ENCODE assay signal across 25 mouse cellular contexts in the genomic region with DNA sequence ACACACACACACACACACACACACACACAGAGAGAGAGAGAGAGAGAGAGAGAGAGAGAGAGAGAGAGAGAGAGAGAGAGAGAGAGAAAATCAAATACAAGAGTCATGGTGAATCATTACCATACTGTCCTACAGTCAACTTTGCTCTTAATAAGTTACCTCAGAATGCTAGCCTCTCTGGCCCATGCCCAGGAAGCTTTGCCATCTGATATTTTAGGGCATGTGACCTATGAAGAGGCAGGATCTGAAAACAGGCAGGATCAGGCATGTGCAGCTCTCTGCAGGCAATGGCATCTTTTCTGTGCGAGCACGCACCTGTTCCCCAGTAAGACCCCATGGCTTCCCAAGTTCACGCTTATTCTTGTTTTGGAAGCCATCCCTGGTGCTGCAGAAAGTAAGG. TPM values are rescaled to one million over a fixed set of nuclear protein-coding genes. Genes with fewer than 3 reads are reported as not detected.
DNase-seq lines count a peak whose midpoint lies in the region; ATAC-seq lines count a peak whose summit lies in the region.
"Had no signal": no experiment of that assay in that cellular context is flagged by ENCODE, and none has a peak within 500 bp of the region (broad histone marks: within the 10 kb centered on the region; RNA-seq: fewer than 3 reads in every experiment).

No protein-coding gene starts in this region.

- H3K4me2 ChIP-seq in liver, embryonic 15.5 days: no peak overlapping the region
- H3K4me2 ChIP-seq in liver, embryonic 12.5 days: no peak overlapping the region
- H3K4me2 ChIP-seq: forebrain, embryonic 15.5 days; heart, embryonic 11.5 days; hindbrain, embryonic 14.5 days; neural tube, embryonic 13.5 days; stomach, embryonic 15.5 days had no signal

- H3K4me1 ChIP-seq in liver, embryonic 15.5 days (replicated peaks): peaks cover 7% of the 10 kb centered on the region
- H3K4me1 ChIP-seq in liver, embryonic 12.5 days: peaks cover 5% of the 10 kb centered on the region; the same call in 1 of the 2 replicates
- peaks cover 17% of the 10 kb centered on the region for H3K4me1 ChIP-seq in brown adipose tissue, adult 24 weeks (ENCODE audit: control insufficient read depth, insufficient read depth, insufficient read length, low read length)
- H3K4me1 ChIP-seq: neural tube, embryonic 13.5 days had no signal

- no peak overlapping the region for H3K27ac ChIP-seq in liver, embryonic 15.5 days (replicated peaks)
- H3K27ac ChIP-seq in liver, embryonic 12.5 days: no peak overlapping the region
- peak overlapping the region; percentile 70 for H3K27ac ChIP-seq in brown adipose tissue, adult 24 weeks (replicated peaks; ENCODE audit: low read depth, low read length)
- H3K27ac ChIP-seq: forebrain, embryonic 15.5 days; hindbrain, embryonic 14.5 days; liver, embryonic 14.5 days; midbrain, embryonic 10.5 days; neural tube, embryonic 13.5 days; stomach, embryonic 15.5 days had no signal

- DNase-seq in kidney, adult 8-10 months: peak; percentile 93
- peak; percentile 85 to 92 for DNase-seq in kidney, postnatal 36 days
- no peak for DNase-seq in embryo, embryonic 11 days
- DNase-seq in heart, postnatal 36 days: no peak
- DNase-seq: cerebellum, adult 11 months; cerebellum, postnatal 25 days; heart, postnatal 14 days; left cerebral cortex, postnatal 4 days; right cerebral cortex, postnatal 14 days had no signal

- no peaks in the 10 kb centered on the region for H3K36me3 ChIP-seq in liver, embryonic 15.5 days (replicated peaks)
- no peaks in the 10 kb centered on the region for H3K36me3 ChIP-seq in liver, embryonic 12.5 days
- H3K36me3 ChIP-seq: forebrain, embryonic 15.5 days; midbrain, embryonic 10.5 days; neural tube, embryonic 13.5 days; stomach, embryonic 15.5 days had no signal

- H3K27me3 ChIP-seq in liver, embryonic 15.5 days: peaks cover 26% of the 10 kb centered on the region
- H3K27me3 ChIP-seq in liver, embryonic 12.5 days (replicated peaks): peaks cover 34% of the 10 kb centered on the region

- H3K4me3 ChIP-seq in liver, embryonic 15.5 days (replicated peaks): no peak overlapping the region
- H3K4me3 ChIP-seq in liver, embryonic 12.5 days: no peak overlapping the region
- no peak overlapping the region for H3K4me3 ChIP-seq in brown adipose tissue, adult 24 weeks (ENCODE audit: insufficient read depth, low read depth, low read length)
- H3K4me3 ChIP-seq: erythroblast, embryonic 14.5 days; forebrain, embryonic 15.5 days; midbrain, embryonic 10.5 days; neural tube, embryonic 13.5 days; stomach, embryonic 15.5 days had no signal

- 69% methylated on average over 3 of the region's 3 CpGs for WGBS in liver, embryonic 15.5 days (ENCODE audit: insufficient replicate concordance)
- WGBS in liver, embryonic 12.5 days (ENCODE audit: insufficient replicate concordance): 80% methylated on average over 3 of the region's 3 CpGs

- H3K9ac ChIP-seq in liver, embryonic 15.5 days: no peak overlapping the region
- H3K9ac ChIP-seq in liver, embryonic 12.5 days: no peak overlapping the region
- H3K9ac ChIP-seq: forebrain, embryonic 15.5 days; hindbrain, embryonic 14.5 days; liver, embryonic 14.5 days; neural tube, embryonic 13.5 days; stomach, embryonic 15.5 days had no signal

- ATAC-seq in liver, embryonic 15.5 days (ENCODE audit: insufficient read depth): peak; percentile 28; the same call in 1 of the 2 replicates
- ATAC-seq in liver, embryonic 12.5 days: no peak
- ATAC-seq: forebrain, embryonic 15.5 days had no signal

- no peaks in the 10 kb centered on the region for H3K9me3 ChIP-seq in liver, embryonic 15.5 days (replicated peaks)
- H3K9me3 ChIP-seq in liver, embryonic 12.5 days (replicated peaks): no peaks in the 10 kb centered on the region
- H3K9me3 ChIP-seq: forebrain, embryonic 15.5 days; midbrain, embryonic 10.5 days; neural tube, embryonic 13.5 days; stomach, embryonic 15.5 days had no signal

- intact Hi-C loops in heart, postnatal 36 days (cut with DNase I): no loop called here

RNA-seq across cellular contexts. Expression of a gene that starts 1.7 kb away (rescaled TPM):
- polyA plus RNA-seq in liver, embryonic 15.5 days (2015; fragmentation: Nextera tagmentation; extraction: Ambion mirVana): not detected in 2 replicates
- not detected in 2 replicates for polyA plus RNA-seq in liver, embryonic 12.5 days (2016; fragmentation: Nextera tagmentation; extraction: Ambion mirVana)
- not detected in 2 replicates for polyA plus RNA-seq in brown adipose tissue, adult 24 weeks (2012; ENCODE audit: insufficient read depth, insufficient read length, missing spikeins)
- total RNA-seq in heart, postnatal 36 days (2021): not detected
- total RNA-seq: gastrocnemius, postnatal 4 days; heart, postnatal 14 days; left cerebral cortex, postnatal 4 days had no signal
- polyA plus RNA-seq: C2C12; embryonic facial prominence, embryonic 11.5 days; erythroblast, embryonic 14.5 days; forebrain, embryonic 15.5 days; heart, embryonic 11.5 days; hindbrain, embryonic 14.5 days; large intestine, adult 2 months; liver, embryonic 14.5 days; midbrain, embryonic 10.5 days; neural tube, embryonic 13.5 days; spleen, adult 2 months; stomach, embryonic 15.5 days had no signal

RNA-seq across cellular contexts. Expression of a gene that starts 3.8 kb away (rescaled TPM):
- 19.0 and 24.7 TPM in 2 replicates for polyA plus RNA-seq in liver, embryonic 15.5 days (2015; fragmentation: Nextera tagmentation; extraction: Ambion mirVana)
- 0.55 and 0.85 TPM in 2 replicates for polyA plus RNA-seq in liver, embryonic 12.5 days (2016; fragmentation: Nextera tagmentation; extraction: Ambion mirVana)
- polyA plus RNA-seq in brown adipose tissue, adult 24 weeks (2012; ENCODE audit: insufficient read depth, insufficient read length, missing spikeins): 25.2 and 31.9 TPM in 2 replicates
- 1 to 10 TPM; 1.4 to 3.4 TPM for total RNA-seq in heart, postnatal 36 days (2021)

RNA-seq across cellular contexts. Expression of a gene that starts 48.2 kb away (rescaled TPM):
- polyA plus RNA-seq in liver, embryonic 15.5 days (2015; fragmentation: Nextera tagmentation; extraction: Ambion mirVana): not detected in 2 replicates
- polyA plus RNA-seq in liver, embryonic 12.5 days (2016; fragmentation: Nextera tagmentation; extraction: Ambion mirVana): not detected in 2 replicates
- not detected in 2 replicates for polyA plus RNA-seq in brown adipose tissue, adult 24 weeks (2012; ENCODE audit: insufficient read depth, insufficient read length, missing spikeins)
- not detected for total RNA-seq in heart, postnatal 36 days (2021)
- total RNA-seq: gastrocnemius, postnatal 4 days; heart, postnatal 14 days; left cerebral cortex, postnatal 4 days had no signal
- polyA plus RNA-seq: C2C12; embryonic facial prominence, embryonic 11.5 days; erythroblast, embryonic 14.5 days; heart, embryonic 11.5 days; hindbrain, embryonic 14.5 days; midbrain, embryonic 10.5 days; neural tube, embryonic 13.5 days; stomach, embryonic 15.5 days had no signal

RNA-seq across cellular contexts. Expression of a gene that starts 58.4 kb away (rescaled TPM):
- 0.06 TPM in 1 of 2 replicates, not detected in the other for polyA plus RNA-seq in liver, embryonic 15.5 days (2015; fragmentation: Nextera tagmentation; extraction: Ambion mirVana)
- 0.12 TPM in 2 replicates for polyA plus RNA-seq in liver, embryonic 12.5 days (2016; fragmentation: Nextera tagmentation; extraction: Ambion mirVana)
- 0.46 and 1.4 TPM in 2 replicates for polyA plus RNA-seq in brown adipose tissue, adult 24 weeks (2012; ENCODE audit: insufficient read depth, insufficient read length, missing spikeins)
- total RNA-seq in heart, postnatal 36 days (2021): under 1 TPM; 0.14 to 0.31 TPM
- polyA plus RNA-seq: erythroblast, embryonic 14.5 days had no signal

Comparison
In these comparisons a context has a peak if more than half of its experiments do, and no peak if none do; other contexts are left out.
1. RNA of a gene that starts 3.8 kb away (polyA plus RNA-seq): 25.2 to 31.9 TPM in brown adipose tissue, adult 24 weeks and 19.0 to 24.7 TPM in liver, embryonic 15.5 days; 0.55 to 0.85 TPM in liver, embryonic 12.5 days; every median in the first group is over 10 times any median in the second.
2. DNase-seq: peak in kidney, adult 8-10 months (2 of 2) and kidney, postnatal 36 days (2 of 2); none in embryo, embryonic 11 days (single experiment) and heart, postnatal 36 days (0 of 2).